Mouse (Mus musculus) frontal cortex, adult 2 months (tissue): Measurements from ENCODE around the gene Rorb. TPM values are rescaled to one million over a fixed set of nuclear protein-coding genes. Genes with fewer than 3 reads are reported as not detected.

Experiments
- DNase-seq, 2 experiments: peaks; one replicate each; pipeline ENCODE4 v3.0.0; 2022; ENCODE audit warnings: low spot score in 1 of 2; ENCODE audit errors: extremely low spot score in 1 of 2
- polyA plus RNA-seq: library from polyadenylated mRNA; depleted of rRNA; stranded (reverse); fragments of >200 nt; gene quantifications from 2 replicates; pipeline ENCODE4 v1.2.3, GENCODE M21; 2012

Gene Rorb
- polyA plus RNA-seq, 1 experiment = 10.6 TPM

DNA sequence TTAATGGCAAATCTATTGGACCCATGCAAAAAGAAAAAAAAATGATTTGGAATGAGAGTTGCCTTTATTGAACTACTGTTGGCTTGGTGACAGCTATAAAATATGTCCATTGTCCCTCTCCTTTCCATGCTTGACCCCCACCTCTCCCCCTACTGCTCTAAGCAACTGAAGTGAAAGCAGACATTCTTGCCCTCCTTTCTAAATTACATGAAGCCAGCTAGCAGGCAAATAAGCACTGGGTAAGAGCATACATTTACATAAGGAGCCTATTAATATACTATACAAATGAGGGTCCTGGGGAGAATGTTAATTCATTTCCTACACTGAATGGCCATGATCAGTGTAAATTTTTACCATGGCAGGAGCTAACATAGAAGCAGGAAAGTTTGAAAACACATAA is 212.8 kb downstream of the Rorb start:
- no peak for DNase-seq

DNA sequence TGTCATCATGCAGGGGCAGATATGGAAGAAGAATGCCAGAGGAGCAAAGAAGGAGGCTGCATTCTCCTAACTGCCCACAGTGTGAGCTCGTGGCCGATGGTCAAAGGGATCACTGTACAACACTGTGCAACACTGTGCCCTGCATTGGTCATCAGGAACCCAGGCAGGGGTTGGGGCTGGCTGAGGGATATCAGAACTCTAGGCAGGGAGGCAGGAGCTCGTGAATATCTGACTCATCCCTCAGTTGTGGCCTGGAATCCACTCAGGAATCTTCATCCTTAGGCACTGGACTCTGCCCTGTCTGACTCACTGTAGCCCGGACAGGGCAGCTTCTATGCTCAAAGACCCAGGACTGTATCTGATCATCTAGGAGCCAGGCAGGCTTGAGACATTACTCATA is 220.8 kb downstream of the Rorb start:
- DNase-seq = no peak

DNA sequence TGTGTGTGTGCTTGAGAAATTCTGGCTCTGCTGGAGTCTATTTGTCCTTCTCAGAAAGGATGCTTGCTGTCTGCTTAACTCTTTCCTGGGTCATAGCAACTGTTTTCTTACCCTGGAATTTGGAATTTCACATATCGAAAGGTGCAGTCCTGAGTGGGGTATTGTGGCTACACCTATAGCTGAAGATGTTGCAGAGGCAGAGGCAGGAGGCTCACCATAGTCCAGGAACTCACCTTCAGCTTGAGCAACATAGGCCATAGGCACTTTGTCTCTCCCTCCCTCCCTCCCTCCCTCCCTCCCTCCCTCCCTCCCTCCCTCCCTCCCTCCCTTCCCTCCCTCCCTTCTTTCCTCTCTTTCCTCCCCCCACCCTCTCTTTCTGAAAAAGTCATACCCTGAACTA is 221.4 kb downstream of the Rorb start:
- no peak for DNase-seq

DNA sequence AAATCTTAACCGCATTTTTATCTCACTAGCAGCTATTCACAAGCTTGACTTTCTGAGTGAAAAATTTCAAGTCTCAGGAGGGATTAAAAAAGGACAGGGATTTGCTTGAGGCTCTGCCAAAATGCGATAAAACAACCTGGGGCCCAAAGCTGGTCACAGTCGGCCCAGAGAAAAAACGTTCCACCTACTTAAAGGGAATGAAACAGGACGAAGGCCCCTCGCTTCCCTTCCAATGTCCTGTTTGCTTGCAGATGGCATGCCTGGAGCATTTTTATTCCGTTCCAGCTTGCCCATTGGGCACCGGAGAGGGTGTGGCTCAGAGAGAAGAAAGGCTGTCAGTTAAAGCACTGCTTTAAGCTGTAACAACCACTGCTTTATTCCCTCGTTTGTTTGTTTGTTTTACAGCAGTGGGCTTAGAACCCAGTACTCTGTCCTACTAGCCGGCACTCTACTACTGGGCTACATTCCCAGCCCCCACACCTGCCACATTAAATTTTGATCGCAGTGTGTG is 221.8 kb downstream of the Rorb start:
- peak; percentile 36 to 64 for DNase-seq

DNA sequence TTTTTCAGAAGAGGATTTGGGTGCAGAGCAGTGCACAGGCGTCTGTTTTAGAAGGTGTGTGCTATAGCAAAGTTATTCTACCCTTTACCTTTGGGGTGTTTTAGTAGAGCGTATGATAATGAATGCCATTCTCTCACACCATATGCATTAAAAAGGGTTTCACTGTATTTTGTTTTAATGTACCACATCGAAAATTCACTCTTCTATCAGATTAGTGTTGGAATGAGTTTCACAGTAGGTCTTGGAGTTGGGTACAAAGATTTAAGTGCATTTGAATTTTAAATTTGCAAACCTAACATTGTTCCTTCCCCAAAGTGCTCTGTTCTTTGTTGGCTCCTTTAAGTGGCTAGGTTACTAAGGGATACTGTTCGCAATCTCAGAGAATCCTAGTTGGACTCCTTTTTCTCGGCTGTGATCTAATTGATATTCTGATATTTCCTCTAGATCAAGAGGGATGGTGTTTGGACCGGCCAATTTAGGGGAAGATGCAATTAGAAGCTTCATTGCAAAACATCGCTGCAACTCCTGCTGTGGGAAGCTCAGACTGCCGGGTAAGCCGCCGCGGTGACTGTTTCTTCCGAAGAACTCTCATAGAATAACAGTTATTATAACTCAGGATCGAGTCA is 222.4 kb downstream of the Rorb start:
- DNase-seq = peak; percentile 35 to 58

DNA sequence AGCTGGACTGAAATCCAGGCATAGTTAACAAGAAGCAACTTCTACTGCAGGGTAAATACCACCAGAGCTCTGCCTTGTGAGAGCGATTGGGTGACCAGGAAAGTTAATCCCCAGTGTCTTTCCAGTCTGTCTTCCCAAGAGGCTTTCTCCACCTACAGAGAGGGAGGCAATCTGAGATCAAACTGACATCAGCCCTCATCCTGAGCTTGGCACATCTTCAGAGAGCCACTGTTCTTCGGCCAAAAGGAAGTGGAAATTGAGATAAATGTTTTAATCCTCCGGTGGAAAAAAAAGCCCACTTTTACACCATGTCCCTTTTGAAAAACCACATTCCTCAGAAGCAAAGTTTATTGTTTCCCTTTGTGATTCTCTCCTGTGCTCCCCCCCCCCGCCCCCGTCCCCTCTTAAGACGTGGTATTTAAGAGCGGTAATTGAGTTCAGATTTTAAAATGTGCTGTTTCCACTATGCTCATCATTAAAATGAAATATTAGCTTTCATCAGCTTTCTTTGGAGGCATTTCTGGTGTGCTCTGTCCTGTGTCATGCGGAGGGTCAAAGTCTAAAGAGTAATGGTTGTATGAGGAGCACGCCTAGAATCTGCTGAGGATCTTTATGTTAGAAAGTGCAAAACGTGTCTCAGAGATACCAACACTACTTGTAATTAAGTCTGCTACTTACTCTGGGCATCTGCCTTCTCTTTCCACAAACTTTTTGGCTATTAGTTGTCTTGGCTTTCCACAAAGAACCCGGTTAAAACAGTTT is 223.2 kb downstream of the Rorb start:
- no peak for DNase-seq

DNA sequence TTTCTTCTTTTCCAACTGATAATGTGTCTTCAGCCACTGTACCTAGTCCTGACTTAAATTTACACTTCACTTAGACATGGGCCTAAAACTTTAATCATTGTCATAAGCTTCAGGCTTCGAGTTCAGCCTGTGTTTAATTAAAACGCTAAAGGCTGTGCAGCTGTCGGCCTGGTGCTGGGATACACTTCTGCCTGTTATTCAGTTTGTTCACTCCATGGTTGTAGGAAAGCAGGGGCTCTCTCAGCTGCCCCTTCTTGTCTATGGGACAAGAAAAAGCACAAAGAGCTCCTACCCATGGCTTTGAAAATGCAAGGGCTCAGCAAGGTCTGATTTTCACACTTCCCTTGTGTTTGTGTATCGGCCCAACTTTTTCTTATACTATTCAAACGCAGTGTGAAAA is 229.8 kb downstream of the Rorb start:
- DNase-seq = no peak
